Mouse (Mus musculus): ENCODE measurements around the gene Aida. TPM values are rescaled to one million over a fixed set of nuclear protein-coding genes. Genes with fewer than 3 reads are reported as not detected.
"Not testable (repeated sequence)": the region's sequence is repeated elsewhere in the genome, so short reads cannot be mapped to it uniquely, and the experiment has no call there.

The Aida gene
- polyA plus RNA-seq, 3 experiments from 2014 or later = 13.2 to 20.9 (median 15.5) TPM

GRCm38 (mm10) chr1:183320708-183321107 is 24.3 kb downstream of the Aida start:
- no peak for ATAC-seq

GRCm38 (mm10) chr1:183322496-183322895 is 26.1 kb downstream of the Aida start:
- ATAC-seq = not testable (repeated sequence)

GRCm38 (mm10) chr1:183323923-183324322 is 27.5 kb downstream of the Aida start:
- no peak for ATAC-seq

- no peak for ATAC-seq
Measured at GRCm38 (mm10) chr1:183324433-183324832, 28.0 kb downstream of the Aida start.

- ATAC-seq = no peak
Measured at GRCm38 (mm10) chr1:183327171-183327570, 30.8 kb downstream of the Aida start.

GRCm38 (mm10) chr1:183342902-183343301 is 46.5 kb downstream of the Aida start:
- not testable (repeated sequence) for ATAC-seq

GRCm38 (mm10) chr1:183344886-183345816 is 48.8 kb downstream of the Aida start:
- peak; percentile 87 for ATAC-seq

GRCm38 (mm10) chr1:183345817-183346195 is 49.4 kb downstream of the Aida start:
- ATAC-seq = no peak

GRCm38 (mm10) chr1:183349840-183350239 is 53.5 kb downstream of the Aida start:
- peak; percentile 42 for ATAC-seq

- no peak for ATAC-seq
Measured at GRCm38 (mm10) chr1:183358901-183359300, 62.5 kb downstream of the Aida start.

GRCm38 (mm10) chr1:183362301-183362700 is 65.9 kb downstream of the Aida start:
- no peak for ATAC-seq

GRCm38 (mm10) chr1:183362729-183363576 is 66.6 kb downstream of the Aida start:
- no peak for ATAC-seq

- ATAC-seq = no peak
Measured at GRCm38 (mm10) chr1:183363577-183363867, 67.1 kb downstream of the Aida start.

- ATAC-seq = no peak
Measured at GRCm38 (mm10) chr1:183366361-183366760, 70.0 kb downstream of the Aida start.

GRCm38 (mm10) chr1:183368601-183369400 is 72.4 kb downstream of the Aida start:
- ATAC-seq = peak; percentile 7

- ATAC-seq = peak; percentile 97
Measured at GRCm38 (mm10) chr1:183369427-183370014, 73.1 kb downstream of the Aida start, which contains the start of gene Mia3. TSS of gene Mia3 (minus strand) at chr1:183369553.

GRCm38 (mm10) chr1:183374728-183375127 is 78.3 kb downstream of the Aida start:
- no peak for ATAC-seq

Other genes with a start within 250 kb of the Aida start
- 1 to 10 TPM; 4.2 to 6.9 (median 4.8) TPM for gene Disp1, start 75.1 kb upstream of the Aida start, polyA plus RNA-seq (2017; shearing (Covaris generic))
- gene Brox, start 679 bp downstream of the Aida start, polyA plus RNA-seq (2017; shearing (Covaris generic)) = 10 to 100 TPM; 37.5 to 49.5 (median 40.4) TPM
- gene Mia3, start 73.0 kb downstream of the Aida start, polyA plus RNA-seq (2017; shearing (Covaris generic)) = 100 to 1,000 TPM in 1 of 3 experiments, 10 to 100 TPM in 2; 90.7 to 111 (median 99.2) TPM
- gene Taf1a, start 92.4 kb downstream of the Aida start, polyA plus RNA-seq (2017; shearing (Covaris generic)) = 10 to 100 TPM; 18.4 to 37.0 (median 31.4) TPM
- under 1 TPM in 1 of 3 experiments, not detected in 2; 0.15 TPM for gene Hhipl2, start 121.6 kb downstream of the Aida start, polyA plus RNA-seq (2017; shearing (Covaris generic))